Mouse (Mus musculus) hindbrain, embryonic 11.5 days (tissue): ENCODE measurements around the gene Serpine1. TPM values are rescaled to one million over a fixed set of nuclear protein-coding genes. Genes with fewer than 3 reads are reported as not detected.
A peak's percentile ranks its signal among the peaks of the same experiment; 100 is the strongest.

Experiments used
- ATAC-seq: fragments of 200-750 bp; cut with Nextera tagmentation; 2 replicates; pipeline ENCODE4 v1.8.0; 2017; ENCODE audit warnings: mild to moderate bottlenecking, moderate TSS enrichment, moderate library complexity; ENCODE audit not compliant: low FRiP score
- DNase-seq: peaks from one replicate; pipeline ENCODE4 v3.0.0-alpha.2; 2015; ENCODE audit warnings: low spot score
- H3K27ac ChIP-seq: fragments of 300-500 bp; sonication (generic); 2 replicates; pipeline ENCODE4 v1.5.1; 2014; ENCODE audit warnings: mild to moderate bottlenecking, low read depth, low read length
- H3K27me3 ChIP-seq: fragments of 300-500 bp; sonication (generic); 2 replicates; pipeline ENCODE4 v1.6.1; 2014; ENCODE audit warnings: mild to moderate bottlenecking, low read length, moderate library complexity, mixed read lengths; ENCODE audit not compliant: control insufficient read depth, insufficient read depth
- H3K36me3 ChIP-seq: fragments of 300-500 bp; sonication (generic); 2 replicates; pipeline ENCODE4 v1.6.1; 2014; ENCODE audit warnings: mild to moderate bottlenecking, low read length, moderate library complexity, mixed read lengths; ENCODE audit not compliant: control insufficient read depth, insufficient read depth
- H3K4me1 ChIP-seq: fragments of 300-500 bp; sonication (generic); replicated peaks from 2 replicates; pipeline ENCODE4 v1.6.1; 2014; ENCODE audit warnings: low read length, mixed read lengths; ENCODE audit not compliant: control insufficient read depth, insufficient read depth
- H3K4me2 ChIP-seq: fragments of 300-500 bp; sonication (generic); replicated peaks from 2 replicates; pipeline ENCODE4 v1.6.1; 2014; ENCODE audit warnings: mild to moderate bottlenecking, low read depth, low read length
- H3K4me3 ChIP-seq: fragments of 300-500 bp; sonication (generic); 2 replicates; pipeline ENCODE4 v1.5.1; 2014; ENCODE audit warnings: low read depth, low read length
- H3K9ac ChIP-seq: fragments of 300-500 bp; sonication (generic); 2 replicates; pipeline ENCODE4 v1.6.1; 2014; ENCODE audit warnings: low read depth, low read length
- H3K9me3 ChIP-seq: fragments of 300-500 bp; sonication (generic); 2 replicates; pipeline ENCODE4 v1.6.1; 2016; ENCODE audit warnings: low read length; ENCODE audit not compliant: control insufficient read depth
- WGBS: fragments of 180-500 bp; shearing (Covaris S2); extraction: QIAGEN DNeasy Blood & Tissue Kit; methylation state at CpG from one replicate; pipeline ENCODE4 v1.1.7; 2014; 5-methylcytosine and 5-hydroxymethylcytosine counted together
- polyA plus RNA-seq: library from polyadenylated mRNA; unstranded; fragments of >200 nt; fragmentation: Nextera tagmentation; extraction: Ambion mirVana; gene quantifications from 2 replicates; pipeline ENCODE4 v1.2.1, GENCODE M21; 2014

Serpine1 gene
- polyA plus RNA-seq, 1 experiment from 2014 or later, result 0.37 TPM

DNA sequence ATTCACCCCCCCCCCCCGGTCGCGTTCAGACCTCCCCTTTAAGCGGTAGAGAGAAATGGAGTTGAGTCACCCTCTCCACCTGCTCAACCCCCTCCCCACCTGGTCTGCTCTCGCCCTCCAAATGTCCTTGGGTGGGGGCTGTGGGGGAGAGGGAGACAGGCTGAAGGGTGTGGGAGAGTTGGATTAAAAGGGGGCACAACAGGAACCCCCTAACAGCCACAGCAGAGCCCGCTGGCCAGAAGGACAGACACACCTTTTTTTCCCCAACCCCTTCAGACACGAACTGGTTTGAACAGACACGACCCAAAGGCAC, 42.8 kb downstream of the Serpine1 start:
- DNase-seq (no peak), ATAC-seq (no peak)
- 2% methylated on average over 8 of the region's 8 CpGs for WGBS
- H3K9me3 ChIP-seq, result no peaks in the 10 kb centered on the region
- H3K4me3 ChIP-seq, result peak overlapping the region; percentile 29
- peaks cover 16% of the 10 kb centered on the region; the same call in 1 of the 2 replicates for H3K4me1 ChIP-seq
- H3K36me3 ChIP-seq, result no peaks in the 10 kb centered on the region
- peak overlapping the region; percentile 46 for H3K4me2 ChIP-seq
- H3K9ac ChIP-seq, result no peak overlapping the region
- no peak overlapping the region for H3K27ac ChIP-seq
- peaks cover 72% of the 10 kb centered on the region for H3K27me3 ChIP-seq

DNA sequence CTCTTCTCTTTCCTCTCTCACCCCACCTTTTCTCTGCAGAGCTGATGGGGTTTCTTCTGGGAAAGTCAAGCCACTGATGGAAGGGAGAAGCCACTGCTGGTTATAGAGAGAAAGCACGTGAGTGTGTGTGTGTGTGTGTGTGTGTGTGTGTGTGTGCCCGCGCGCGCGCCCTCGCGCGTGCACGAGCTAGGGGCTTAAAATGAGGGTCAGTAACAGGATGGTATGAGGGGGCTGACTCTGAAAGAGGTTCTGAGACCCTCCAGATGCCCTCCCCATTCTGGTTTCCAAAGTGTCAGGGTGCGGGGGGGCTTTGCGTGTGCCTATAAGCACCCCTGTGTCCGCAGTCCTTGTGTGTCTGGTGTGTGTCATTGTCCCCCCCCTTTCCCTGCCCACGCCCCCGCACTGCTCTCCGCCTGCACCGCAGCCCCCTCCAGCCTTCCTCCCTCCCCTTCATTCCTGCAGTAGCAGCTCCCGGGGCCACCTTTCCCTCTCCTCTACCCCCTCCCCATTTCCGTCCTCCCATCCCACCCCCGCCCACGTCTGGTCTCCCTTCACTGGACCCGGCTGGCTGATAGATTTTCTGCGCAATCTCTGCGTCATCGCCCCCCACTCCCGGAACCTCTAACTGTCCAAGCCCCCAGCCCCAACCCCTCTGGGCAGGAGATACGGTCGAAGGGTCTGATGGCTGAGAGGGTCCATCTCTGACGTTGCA, 43.4 kb downstream of the Serpine1 start:
- H3K4me2 ChIP-seq, result peak overlapping the region; percentile 46; the same call in 1 of the 2 replicates
- H3K4me3 ChIP-seq, result no peak overlapping the region
- no peaks in the 10 kb centered on the region for H3K9me3 ChIP-seq
- peaks cover 75% of the 10 kb centered on the region for H3K27me3 ChIP-seq
- WGBS, result 4% methylated on average over 29 of the region's 29 CpGs
- DNase-seq (no peak), ATAC-seq (no peak)
- H3K27ac ChIP-seq, result no peak overlapping the region
- no peaks in the 10 kb centered on the region for H3K36me3 ChIP-seq
- no peak overlapping the region for H3K9ac ChIP-seq
- H3K4me1 ChIP-seq, result peaks cover 16% of the 10 kb centered on the region; the same call in 1 of the 2 replicates

DNA sequence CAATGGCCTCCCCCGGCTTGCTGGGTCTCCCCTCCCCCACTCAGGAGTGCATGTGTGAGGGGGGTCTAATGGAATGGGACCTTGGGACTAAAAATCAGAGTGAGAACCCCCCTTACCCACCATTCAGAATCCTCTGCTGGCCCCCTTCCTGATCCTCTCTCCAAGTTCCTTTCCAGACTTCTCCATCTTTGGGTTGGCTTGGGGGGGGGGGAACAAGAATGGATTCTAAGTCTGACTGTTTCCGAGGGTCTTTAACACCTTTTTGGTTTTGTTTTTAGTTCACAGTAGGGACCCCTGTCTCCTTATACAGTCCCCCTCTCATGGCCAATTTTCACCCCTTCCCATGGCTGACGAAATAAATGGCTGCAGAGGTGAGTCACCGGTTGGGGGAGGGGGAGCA, 46.0 kb downstream of the Serpine1 start, which contains the start of gene Vgf:
Vgf (plus strand) TSS at position 301 of the 400 bp plus-strand sequence.
- H3K4me1 ChIP-seq, result peaks cover 8% of the 10 kb centered on the region; the same call in 1 of the 2 replicates
- no peak for DNase-seq
- peaks cover 61% of the 10 kb centered on the region for H3K27me3 ChIP-seq
- H3K9ac ChIP-seq, result no peak within 1 kb of the TSS
- no peak within 1 kb of the TSS for H3K4me3 ChIP-seq
- no peak within 1 kb of the TSS for H3K27ac ChIP-seq
- ATAC-seq, result no peak
- H3K4me2 ChIP-seq, result peak within 1 kb of the TSS; percentile 14; the same call in 1 of the 2 replicates
- WGBS, result 24% methylated on average over 4 of the region's 4 CpGs
- H3K9me3 ChIP-seq, result no peaks in the 10 kb centered on the region
- H3K36me3 ChIP-seq, result no peaks in the 10 kb centered on the region

DNA sequence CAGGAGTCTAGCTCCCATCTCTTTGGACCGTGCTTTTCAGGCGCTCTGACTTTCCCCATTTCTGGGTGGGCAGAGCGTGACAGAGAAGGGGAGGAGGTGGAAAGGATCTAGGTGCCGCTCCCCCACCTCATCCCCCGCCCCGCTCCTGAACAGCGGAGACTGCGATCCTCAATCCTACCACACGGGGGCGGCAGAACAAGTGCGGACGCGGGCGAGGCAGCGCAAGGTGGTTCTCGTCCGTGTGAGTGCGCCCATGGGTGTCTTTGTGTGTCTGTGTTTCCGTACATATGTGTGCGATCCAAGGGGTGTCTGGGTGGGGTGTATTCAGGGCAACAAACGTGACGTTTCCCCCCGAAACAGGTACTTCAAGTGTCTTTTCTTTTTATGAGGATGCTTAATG, 46.9 kb downstream of the Serpine1 start:
- under 1% methylated on average over 23 of the region's 23 CpGs for WGBS
- peaks cover 52% of the 10 kb centered on the region for H3K27me3 ChIP-seq

DNA sequence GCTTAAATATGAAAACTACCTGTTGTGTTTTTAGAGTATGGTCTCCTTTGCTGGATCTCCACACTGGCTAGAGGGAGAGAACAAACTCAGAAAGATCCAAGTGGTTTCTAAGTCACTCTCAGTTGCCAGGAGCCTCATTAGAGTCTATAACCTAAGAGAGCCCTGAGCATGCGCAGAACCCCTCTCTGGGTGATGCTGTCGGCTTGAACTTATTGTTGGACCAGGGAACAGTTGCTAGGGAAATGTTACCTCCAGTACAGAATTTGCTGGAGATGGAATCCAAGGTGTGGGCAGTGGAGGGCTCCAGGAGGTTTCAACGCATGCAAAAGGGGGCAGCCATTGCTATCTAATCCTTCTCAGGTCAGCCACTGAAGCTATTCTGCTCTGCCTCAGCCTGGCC, 47.8 kb downstream of the Serpine1 start:
- ATAC-seq, result no peak
- Histone ChIP-seq H3K9ac (no peak overlapping the region), H3K4me2 (no peak overlapping the region), H3K4me3 (no peak overlapping the region), H3K27ac (no peak overlapping the region), H3K9me3 (no peaks in the 10 kb centered on the region), H3K4me1 (0 out of 2 replicates have a peak, but pooled peaks cover 5% of the 10 kb centered on the region), H3K36me3 (no peaks in the 10 kb centered on the region), H3K27me3 (peaks cover 48% of the 10 kb centered on the region)
- no peak for DNase-seq
- 63% methylated on average over 3 of the region's 3 CpGs for WGBS

More for the DNA sequence above, 46.9 kb downstream of the Serpine1 start:
- H3K4me2 ChIP-seq, result peak overlapping the region; percentile 14; the same call in 1 of the 2 replicates
- H3K27ac ChIP-seq, result no peak overlapping the region
- DNase-seq (peak; percentile 90), ATAC-seq (no peak)
- H3K9ac ChIP-seq, result no peak overlapping the region
- H3K4me1 ChIP-seq, result 0 out of 2 replicates have a peak, but pooled peaks cover 7% of the 10 kb centered on the region
- H3K36me3 ChIP-seq, result no peaks in the 10 kb centered on the region
- no peak overlapping the region for H3K4me3 ChIP-seq
- H3K9me3 ChIP-seq, result no peaks in the 10 kb centered on the region

DNA sequence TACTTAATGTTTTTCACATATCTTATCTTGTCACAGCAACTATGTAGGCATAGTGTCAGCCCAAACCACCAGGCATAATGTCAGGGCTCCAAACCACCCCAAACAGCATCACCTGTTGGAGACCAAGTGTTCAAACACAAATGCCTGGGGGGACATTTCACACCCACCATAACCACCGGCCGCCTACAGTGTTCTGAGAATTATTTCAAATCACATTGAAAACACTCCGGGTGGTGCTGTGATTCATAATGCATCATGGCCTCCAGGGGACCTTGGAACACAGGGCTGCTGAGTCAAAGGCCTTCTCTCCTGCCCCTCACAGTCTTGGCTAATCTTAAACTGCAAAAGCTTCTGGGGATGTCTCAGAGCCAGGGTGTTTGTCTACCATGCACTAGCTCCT, 56.2 kb downstream of the Serpine1 start:
- DNase-seq (no peak), ATAC-seq (no peak)
- H3K4me1 ChIP-seq, result no peaks in the 10 kb centered on the region
- no peaks in the 10 kb centered on the region for H3K27me3 ChIP-seq
- 89% methylated on average over 3 of the region's 3 CpGs for WGBS
- no peak overlapping the region for H3K4me2 ChIP-seq
- no peaks in the 10 kb centered on the region for H3K36me3 ChIP-seq
- H3K4me3 ChIP-seq, result no peak overlapping the region
- H3K9me3 ChIP-seq, result no peaks in the 10 kb centered on the region
- H3K9ac ChIP-seq, result no peak overlapping the region
- H3K27ac ChIP-seq, result no peak overlapping the region

DNA sequence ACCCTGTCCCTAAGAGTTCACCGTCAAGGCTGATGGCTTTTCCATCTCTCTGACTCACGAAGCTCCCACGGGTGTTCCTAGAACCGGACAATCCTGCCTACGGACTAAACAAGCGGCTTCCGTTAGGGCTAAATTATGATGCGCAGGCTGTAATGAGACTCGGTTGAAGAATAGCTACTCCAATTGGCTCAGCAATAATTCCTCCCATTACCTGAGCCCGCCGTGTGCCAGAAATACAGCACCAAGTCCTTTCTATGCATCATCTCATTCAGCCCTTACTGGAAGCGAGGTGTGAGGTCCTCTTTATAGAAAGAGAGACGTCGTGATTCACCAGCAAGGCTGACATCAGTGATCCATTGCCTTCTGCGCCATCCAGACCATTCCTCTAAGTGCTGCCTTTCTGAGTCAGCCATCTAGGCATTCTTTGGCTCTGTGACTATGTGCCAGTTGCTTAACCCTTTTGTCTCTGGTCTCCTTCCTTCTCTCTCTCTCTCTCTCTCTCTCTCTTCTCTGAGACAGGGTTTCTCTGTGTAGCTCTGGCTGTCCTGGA, 59.6 kb downstream of the Serpine1 start:
- ATAC-seq (no peak), DNase-seq (no peak)
- Histone ChIP-seq H3K27me3 (no peaks in the 10 kb centered on the region), H3K4me1 (no peaks in the 10 kb centered on the region), H3K36me3 (no peaks in the 10 kb centered on the region), H3K27ac (no peak overlapping the region), H3K4me2 (no peak overlapping the region), H3K9ac (no peak overlapping the region), H3K9me3 (no peaks in the 10 kb centered on the region), H3K4me3 (no peak overlapping the region)
- WGBS, result 81% methylated on average over 15 of the region's 15 CpGs
